Mouse (Mus musculus): ENCODE results near the gene Ppp1r35. TPM values are rescaled to one million over a fixed set of nuclear protein-coding genes. Genes with fewer than 3 reads are reported as not detected.
A peak's percentile ranks its signal among the peaks of the same experiment; 100 is the strongest.

Ppp1r35 gene
- total and polyA plus RNA-seq, 2 experiments, result 11.5 to 28.9 TPM

- TF ChIP-seq POLR2A (IDR thresholded peaks at IDR 0.05; ENCODE audit: extremely low read depth, insufficient read depth, low read length), result no peak
- TF ChIP-seq CTCF (IDR thresholded peaks at IDR 0.05; ENCODE audit: low read depth, low read length), result no peak
- Histone ChIP-seq H3K27ac (replicated peaks; ENCODE audit: insufficient read depth, low read depth, low read length) (no peak overlapping the region), H3K79me2 (ENCODE audit: control insufficient read depth, insufficient read depth, low read length) (peaks cover 16% of the 10 kb centered on the region), H3K27me3 (ENCODE audit: control insufficient read depth, insufficient read depth, low read length) (no peaks in the 10 kb centered on the region), H3K4me3 (ENCODE audit: insufficient read depth, low read depth, low read length) (0 out of 2 replicates have a peak overlapping the region, but pooled peaks have one; percentile 3), H3K9ac (ENCODE audit: low read depth, low read length) (no peak overlapping the region), H3K36me3 (ENCODE audit: control insufficient read depth, insufficient read depth, low read length) (no peaks in the 10 kb centered on the region; the same call in 1 of the 2 replicates), H3K4me1 (ENCODE audit: control insufficient read depth, insufficient read depth, low read length) (peaks cover 19% of the 10 kb centered on the region)
- no peak for DNase-seq (ENCODE audit: extremely low read depth, low read depth, low spot score)
- WGBS, result 67% methylated on average over 24 of the region's 24 CpGs
Observed at GRCm38 (mm10) chr5:137788171-137788570, 9.5 kb downstream of the Ppp1r35 start.

DNA sequence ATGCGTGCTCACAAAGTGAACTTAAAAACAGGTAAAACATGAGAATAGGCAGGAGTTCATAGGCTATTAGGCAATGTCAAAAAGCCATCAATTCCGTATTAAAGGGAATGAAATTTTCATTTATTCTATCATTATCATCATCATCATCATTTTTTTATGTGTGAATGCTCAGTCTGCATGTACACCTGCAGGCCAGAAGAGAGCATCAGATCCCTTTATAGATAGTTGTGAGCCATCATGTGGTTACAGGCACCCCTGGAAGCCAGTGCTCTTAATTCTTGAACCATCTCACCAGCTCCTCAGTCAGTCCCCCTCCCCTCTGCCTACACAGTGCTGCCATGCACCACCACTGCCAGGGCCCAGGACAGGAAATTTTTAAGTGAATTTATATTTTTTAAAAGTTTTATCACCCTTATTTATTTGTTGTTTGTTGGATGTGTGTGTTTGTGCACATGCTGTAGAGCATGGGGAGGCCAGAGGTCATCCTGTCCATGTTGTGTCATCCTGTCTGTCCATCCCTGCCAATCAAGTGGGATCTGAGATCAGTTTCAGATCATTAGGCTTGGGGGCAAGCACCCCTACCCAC lies 10.4 kb downstream of the Ppp1r35 start:
- TF ChIP-seq CTCF (IDR thresholded peaks at IDR 0.05; ENCODE audit: low read depth, low read length) (no peak), POLR2A (IDR thresholded peaks at IDR 0.05; ENCODE audit: extremely low read depth, insufficient read depth, low read length) (no peak)
- H3K36me3 ChIP-seq (ENCODE audit: control insufficient read depth, insufficient read depth, low read length), result no peaks in the 10 kb centered on the region
- peaks cover 14% of the 10 kb centered on the region; the same call in 1 of the 2 replicates for H3K79me2 ChIP-seq (ENCODE audit: control insufficient read depth, insufficient read depth, low read length)
- no peak overlapping the region for H3K4me3 ChIP-seq (ENCODE audit: insufficient read depth, low read depth, low read length)
- H3K4me1 ChIP-seq (ENCODE audit: control insufficient read depth, insufficient read depth, low read length), result peaks cover 17% of the 10 kb centered on the region
- H3K27ac ChIP-seq (replicated peaks; ENCODE audit: insufficient read depth, low read depth, low read length), result no peak overlapping the region
- WGBS, result 99% methylated on average over 2 of the region's 2 CpGs
- H3K9ac ChIP-seq (ENCODE audit: low read depth, low read length), result no peak overlapping the region
- DNase-seq (ENCODE audit: extremely low read depth, low read depth, low spot score), result no peak
- no peaks in the 10 kb centered on the region for H3K27me3 ChIP-seq (ENCODE audit: control insufficient read depth, insufficient read depth, low read length)

DNA sequence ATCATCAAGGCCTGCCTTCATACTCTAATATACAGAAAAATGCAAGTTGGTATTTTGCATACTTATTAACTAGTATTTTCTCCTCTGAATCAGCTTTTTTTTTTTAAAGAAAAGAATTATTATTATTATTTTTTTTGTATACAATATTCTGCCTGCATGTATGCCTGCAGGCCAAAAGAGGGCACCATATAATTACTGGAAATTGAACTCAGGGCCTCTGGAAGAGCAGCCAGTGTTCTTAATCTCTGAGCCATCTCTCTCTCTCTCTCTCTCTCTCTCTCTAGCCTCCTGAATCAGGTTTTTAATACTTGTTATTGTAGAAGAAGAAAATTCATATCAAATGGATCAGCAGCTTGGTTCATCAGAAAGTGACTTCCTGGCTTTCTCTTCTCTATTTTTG lies 12.9 kb downstream of the Ppp1r35 start:
- no peak for DNase-seq (ENCODE audit: extremely low read depth, low read depth, low spot score)
- Histone ChIP-seq H3K27ac (replicated peaks; ENCODE audit: insufficient read depth, low read depth, low read length) (no peak overlapping the region), H3K4me1 (ENCODE audit: control insufficient read depth, insufficient read depth, low read length) (peaks cover 4% of the 10 kb centered on the region), H3K4me3 (ENCODE audit: insufficient read depth, low read depth, low read length) (no peak overlapping the region), H3K79me2 (ENCODE audit: control insufficient read depth, insufficient read depth, low read length) (no peaks in the 10 kb centered on the region), H3K36me3 (ENCODE audit: control insufficient read depth, insufficient read depth, low read length) (no peaks in the 10 kb centered on the region), H3K9ac (ENCODE audit: low read depth, low read length) (no peak overlapping the region), H3K27me3 (ENCODE audit: control insufficient read depth, insufficient read depth, low read length) (no peaks in the 10 kb centered on the region)
- TF ChIP-seq CTCF (IDR thresholded peaks at IDR 0.05; ENCODE audit: low read depth, low read length) (no peak), POLR2A (IDR thresholded peaks at IDR 0.05; ENCODE audit: extremely low read depth, insufficient read depth, low read length) (no peak)

GRCm38 (mm10) chr5:137796606-137797005 lies 18.0 kb downstream of the Ppp1r35 start:
- Histone ChIP-seq H3K79me2 (ENCODE audit: control insufficient read depth, insufficient read depth, low read length) (no peaks in the 10 kb centered on the region), H3K36me3 (ENCODE audit: control insufficient read depth, insufficient read depth, low read length) (no peaks in the 10 kb centered on the region), H3K4me3 (ENCODE audit: insufficient read depth, low read depth, low read length) (no peak overlapping the region), H3K4me1 (ENCODE audit: control insufficient read depth, insufficient read depth, low read length) (no peaks in the 10 kb centered on the region), H3K27me3 (ENCODE audit: control insufficient read depth, insufficient read depth, low read length) (no peaks in the 10 kb centered on the region), H3K9ac (ENCODE audit: low read depth, low read length) (no peak overlapping the region), H3K27ac (replicated peaks; ENCODE audit: insufficient read depth, low read depth, low read length) (no peak overlapping the region)
- DNase-seq (ENCODE audit: extremely low read depth, low read depth, low spot score), result no peak
- WGBS, result 86% methylated on average over 3 of the region's 3 CpGs
- TF ChIP-seq POLR2A (IDR thresholded peaks at IDR 0.05; ENCODE audit: extremely low read depth, insufficient read depth, low read length) (no peak), CTCF (IDR thresholded peaks at IDR 0.05; ENCODE audit: low read depth, low read length) (no peak)

DNA sequence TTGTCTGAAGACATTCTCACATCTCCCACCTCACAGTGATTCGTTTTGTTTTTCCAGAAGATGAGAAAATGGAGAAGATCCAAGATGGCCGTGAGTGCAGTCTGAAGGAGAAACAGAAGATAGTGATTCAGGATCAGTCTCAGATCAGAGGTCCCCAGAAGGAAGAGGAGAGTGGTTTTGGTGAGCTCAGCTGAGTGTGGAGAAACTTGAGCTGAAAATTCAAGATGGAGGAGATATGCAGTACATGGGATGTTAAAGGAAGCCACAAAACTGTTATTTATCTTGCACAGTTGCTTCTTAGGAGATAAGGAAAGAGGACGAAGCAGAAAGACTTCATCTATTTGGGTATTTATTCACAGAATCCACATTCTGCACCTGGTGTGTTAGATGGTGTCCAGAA lies 22.3 kb downstream of the Ppp1r35 start:
- Histone ChIP-seq H3K27ac (replicated peaks; ENCODE audit: insufficient read depth, low read depth, low read length) (no peak overlapping the region), H3K4me1 (ENCODE audit: control insufficient read depth, insufficient read depth, low read length) (no peaks in the 10 kb centered on the region), H3K36me3 (ENCODE audit: control insufficient read depth, insufficient read depth, low read length) (no peaks in the 10 kb centered on the region), H3K79me2 (ENCODE audit: control insufficient read depth, insufficient read depth, low read length) (no peaks in the 10 kb centered on the region), H3K27me3 (ENCODE audit: control insufficient read depth, insufficient read depth, low read length) (no peaks in the 10 kb centered on the region), H3K9ac (ENCODE audit: low read depth, low read length) (no peak overlapping the region), H3K4me3 (ENCODE audit: insufficient read depth, low read depth, low read length) (no peak overlapping the region)
- no peak for DNase-seq (ENCODE audit: extremely low read depth, low read depth, low spot score)
- 81% methylated on average over 3 of the region's 3 CpGs for WGBS
- no peak for TF ChIP-seq POLR2A (IDR thresholded peaks at IDR 0.05; ENCODE audit: extremely low read depth, insufficient read depth, low read length)
- TF ChIP-seq CTCF (IDR thresholded peaks at IDR 0.05; ENCODE audit: low read depth, low read length), result no peak

GRCm38 (mm10) chr5:137806158-137806557 lies 27.5 kb downstream of the Ppp1r35 start:
- no peaks in the 10 kb centered on the region for H3K27me3 ChIP-seq (ENCODE audit: control insufficient read depth, insufficient read depth, low read length)
- no peak overlapping the region for H3K27ac ChIP-seq (replicated peaks; ENCODE audit: insufficient read depth, low read depth, low read length)
- 100% methylated on average over 1 of the region's 1 CpGs for WGBS
- H3K4me1 ChIP-seq (ENCODE audit: control insufficient read depth, insufficient read depth, low read length), result no peaks in the 10 kb centered on the region
- TF ChIP-seq CTCF (IDR thresholded peaks at IDR 0.05; ENCODE audit: low read depth, low read length) (no peak), POLR2A (IDR thresholded peaks at IDR 0.05; ENCODE audit: extremely low read depth, insufficient read depth, low read length) (no peak)
- H3K79me2 ChIP-seq (ENCODE audit: control insufficient read depth, insufficient read depth, low read length), result no peaks in the 10 kb centered on the region
- H3K9ac ChIP-seq (ENCODE audit: low read depth, low read length), result no peak overlapping the region
- no peak for DNase-seq (ENCODE audit: extremely low read depth, low read depth, low spot score)
- H3K4me3 ChIP-seq (ENCODE audit: insufficient read depth, low read depth, low read length), result no peak overlapping the region
- H3K36me3 ChIP-seq (ENCODE audit: control insufficient read depth, insufficient read depth, low read length), result no peaks in the 10 kb centered on the region
